Mouse (Mus musculus) neural tube, embryonic 15.5 days (tissue): ENCODE results near the gene Slc34a1. TPM values are rescaled to one million over a fixed set of nuclear protein-coding genes. Genes with fewer than 3 reads are reported as not detected.

Experiments used
- ATAC-seq: fragments of 200-750 bp; cut with Nextera tagmentation; 2 replicates; pipeline ENCODE4 v1.8.0; 2017; ENCODE audit warnings: mild to moderate bottlenecking, moderate TSS enrichment, moderate library complexity; ENCODE audit not compliant: low FRiP score
- H3K27ac ChIP-seq: fragments of 300-500 bp; sonication (generic); replicated peaks from 2 replicates; pipeline ENCODE4 v1.5.1; 2015; ENCODE audit warnings: mild to moderate bottlenecking, inconsistent platforms
- H3K27me3 ChIP-seq: fragments of 300-500 bp; sonication (generic); replicated peaks from 2 replicates; pipeline ENCODE4 v1.6.1; 2015; ENCODE audit warnings: inconsistent platforms
- H3K36me3 ChIP-seq: fragments of 300-500 bp; sonication (generic); 2 replicates; pipeline ENCODE4 v1.6.1; 2015; ENCODE audit warnings: inconsistent platforms
- H3K4me1 ChIP-seq: fragments of 300-500 bp; sonication (generic); 2 replicates; pipeline ENCODE4 v1.6.1; 2015; ENCODE audit warnings: inconsistent platforms
- H3K4me2 ChIP-seq: fragments of 300-500 bp; sonication (generic); 2 replicates; pipeline ENCODE4 v1.6.1; 2015; ENCODE audit warnings: inconsistent platforms, mild to moderate bottlenecking, moderate library complexity
- H3K4me3 ChIP-seq: fragments of 300-500 bp; sonication (generic); replicated peaks from 2 replicates; pipeline ENCODE4 v1.5.1; 2015; ENCODE audit warnings: mild to moderate bottlenecking, inconsistent platforms
- H3K9ac ChIP-seq: fragments of 300-500 bp; sonication (generic); replicated peaks from 2 replicates; pipeline ENCODE4 v1.6.1; 2015; ENCODE audit warnings: mild to moderate bottlenecking, inconsistent platforms
- H3K9me3 ChIP-seq: fragments of 300-500 bp; sonication (generic); replicated peaks from 2 replicates; pipeline ENCODE4 v1.6.1; 2016; ENCODE audit warnings: inconsistent platforms
- whole genome bisulfite sequencing: fragments of 180-500 bp; shearing (Covaris S2); methylation state at CpG from one replicate; pipeline ENCODE4 v1.1.7; 2015; ENCODE audit warnings: mixed read lengths; 5-methylcytosine and 5-hydroxymethylcytosine counted together
- microRNA-seq: library from miRNA; unstranded; fragments of <30 nt; microRNA quantifications from one replicate; pipeline ENCODE4, GENCODE M21; 2017
- polyA plus RNA-seq: library from polyadenylated mRNA; unstranded; fragments of >200 nt; fragmentation: Nextera tagmentation; extraction: Ambion mirVana; gene quantifications from 2 replicates; pipeline ENCODE4 v1.2.1, GENCODE M21; 2015

Gene Slc34a1
- polyA plus RNA-seq, 1 experiment from 2014 or later, result not detected

- H3K4me1 ChIP-seq, result peaks cover 61% of the 10 kb centered on the region
- peak within 1 kb of the TSS; percentile 88 for H3K4me3 ChIP-seq
- peak; percentile 81 for ATAC-seq
Observed at GRCm38 (mm10) chr13:55464027-55464884, 66.3 kb downstream of the Slc34a1 start, which contains the start of gene Prr7. Gene Prr7 (plus strand): TSS chr13:55464267.

GRCm38 (mm10) chr13:55465184-55465583, 67.2 kb downstream of the Slc34a1 start:
- Histone ChIP-seq H3K27ac (peak overlapping the region; percentile 98), H3K4me2 (peak overlapping the region; percentile 89), H3K4me3 (peak overlapping the region; percentile 88), H3K4me1 (peaks cover 70% of the 10 kb centered on the region), H3K9me3 (no peaks in the 10 kb centered on the region), H3K27me3 (no peaks in the 10 kb centered on the region), H3K36me3 (peaks cover 9% of the 10 kb centered on the region), H3K9ac (peak overlapping the region; percentile 92)
- peak; percentile 19; the same call in 1 of the 2 replicates for ATAC-seq
- WGBS, result 4% methylated on average over 3 of the region's 3 CpGs

More at GRCm38 (mm10) chr13:55464027-55464884, 66.3 kb downstream of the Slc34a1 start, which contains the start of gene Prr7:
- peak within 1 kb of the TSS; percentile 89 for H3K4me2 ChIP-seq
- peaks cover 18% of the 10 kb centered on the region for H3K36me3 ChIP-seq
- H3K27me3 ChIP-seq, result no peaks in the 10 kb centered on the region
- no peaks in the 10 kb centered on the region for H3K9me3 ChIP-seq
- peak within 1 kb of the TSS; percentile 92 for H3K9ac ChIP-seq
- H3K27ac ChIP-seq, result peak within 1 kb of the TSS; percentile 98
- WGBS, result under 1% methylated on average over 82 of the region's 84 CpGs

Small RNA genes lying within 50 kb of the gene (microRNA-seq; reads per million reads assigned to microRNA genes)
- gene Mir6943, result not detected

Other genes starting within 250 kb of the Slc34a1 start
- gene Fgfr4, start 245.5 kb upstream of the Slc34a1 start, polyA plus RNA-seq, result 1.7 and 2.2 TPM in 2 replicates
- 51.4 and 52.1 TPM in 2 replicates for gene Nsd1, start 188.4 kb upstream of the Slc34a1 start, polyA plus RNA-seq
- gene Prelid1, start 77.7 kb upstream of the Slc34a1 start, polyA plus RNA-seq, result 311 and 344 TPM in 2 replicates
- 97.0 and 102 TPM in 2 replicates for gene Rab24, start 76.2 kb upstream of the Slc34a1 start, polyA plus RNA-seq
- gene Mxd3, start 68.4 kb upstream of the Slc34a1 start, polyA plus RNA-seq, result 9.3 and 11.4 TPM in 2 replicates
- gene Lman2, start 35.4 kb upstream of the Slc34a1 start, polyA plus RNA-seq, result 44.9 and 57.7 TPM in 2 replicates
- 0.81 and 2.6 TPM in 2 replicates for gene Rgs14, start 28.5 kb upstream of the Slc34a1 start, polyA plus RNA-seq
- 0.50 and 1.4 TPM in 2 replicates for gene Pfn3, start 17.0 kb downstream of the Slc34a1 start, polyA plus RNA-seq
- gene F12, start 28.6 kb downstream of the Slc34a1 start, polyA plus RNA-seq, result 0.18 and 0.47 TPM in 2 replicates
- gene Grk6, start 46.9 kb downstream of the Slc34a1 start, polyA plus RNA-seq, result 34.2 and 38.4 TPM in 2 replicates
- 4.2 and 5.8 TPM in 2 replicates for gene Prr7, start 66.1 kb downstream of the Slc34a1 start, polyA plus RNA-seq
- gene Dbn1, start 89.9 kb downstream of the Slc34a1 start, polyA plus RNA-seq, result 389 and 450 TPM in 2 replicates
- gene Pdlim7, start 115.5 kb downstream of the Slc34a1 start, polyA plus RNA-seq, result 169 and 176 TPM in 2 replicates
- 4.2 and 4.6 TPM in 2 replicates for gene Dok3, start 131.1 kb downstream of the Slc34a1 start, polyA plus RNA-seq
- 48.8 and 53.1 TPM in 2 replicates for gene Ddx41, start 138.5 kb downstream of the Slc34a1 start, polyA plus RNA-seq
- 43.0 and 46.4 TPM in 2 replicates for gene Fam193b, start 172.9 kb downstream of the Slc34a1 start, polyA plus RNA-seq
- gene Tmed9, start 175.5 kb downstream of the Slc34a1 start, polyA plus RNA-seq, result 110 and 121 TPM in 2 replicates
- 45.5 and 48.3 TPM in 2 replicates for gene B4galt7, start 201.7 kb downstream of the Slc34a1 start, polyA plus RNA-seq
- 102 and 117 TPM in 2 replicates for gene Caml, start 224.8 kb downstream of the Slc34a1 start, polyA plus RNA-seq
- 22.0 and 25.5 TPM in 2 replicates for gene Ddx46, start 236.8 kb downstream of the Slc34a1 start, polyA plus RNA-seq